Mouse (Mus musculus): ENCODE data around the gene Elfn2. TPM values are rescaled to one million over a fixed set of nuclear protein-coding genes. Genes with fewer than 3 reads are reported as not detected.
A peak's percentile ranks its signal among the peaks of the same experiment; 100 is the strongest.

Gene Elfn2
- polyA plus RNA-seq, 2 experiments = not detected

DNA sequence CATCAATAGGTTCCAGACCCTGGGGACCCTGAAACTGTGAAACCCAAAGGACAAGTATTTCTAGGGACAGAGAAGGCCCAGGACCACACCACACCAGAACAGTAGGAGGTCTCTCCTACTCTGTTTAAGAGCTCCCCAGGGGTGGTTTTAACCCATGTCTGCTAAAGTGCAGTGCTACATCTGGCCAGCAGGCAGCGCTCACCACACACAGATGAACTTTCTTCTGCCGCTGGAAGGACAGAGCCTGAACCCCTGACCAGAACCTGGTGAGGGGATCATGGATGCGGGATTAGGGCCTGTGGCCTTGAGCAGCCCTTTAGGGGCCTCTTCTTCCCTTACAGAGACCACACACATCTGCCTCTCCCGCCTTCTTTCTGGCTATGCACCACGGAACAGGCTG lies 95.1 kb downstream of the Elfn2 start:
- no peaks in the 10 kb centered on the region for H3K27me3 ChIP-seq (ENCODE audit: control insufficient read depth, insufficient read depth, low read length)
- no peak overlapping the region for H3K9ac ChIP-seq (replicated peaks)
- no peaks in the 10 kb centered on the region for H3K9me3 ChIP-seq (ENCODE audit: control insufficient read depth, low read length)
- no peak for ATAC-seq (ENCODE audit: insufficient read depth)
- no peak overlapping the region for H3K4me3 ChIP-seq (ENCODE audit: insufficient read depth in 1 of 2, low read depth in 2 of 2, low read length in 2 of 2)
- H3K4me2 ChIP-seq (ENCODE audit: low read depth) = no peak overlapping the region
- peak in 1 of 3 experiments; percentile 6 for DNase-seq (ENCODE audit: low read depth in 3 of 3, low spot score in 3 of 3)
- no peak for TF ChIP-seq EP300 (IDR thresholded peaks at IDR 0.05; ENCODE audit: low read depth)
- peak; percentile 88 for TF ChIP-seq CTCF (IDR thresholded peaks at IDR 0.05; ENCODE audit: low read depth)
- H3K4me1 ChIP-seq (replicated peaks; ENCODE audit: control insufficient read depth in 2 of 2, insufficient read depth in 2 of 2, low read length in 1 of 2) = no peaks in the 10 kb centered on the region
- no peaks in the 10 kb centered on the region for H3K36me3 ChIP-seq (replicated peaks; ENCODE audit: control insufficient read depth, insufficient read depth, low read depth)
- WGBS (ENCODE audit: insufficient replicate concordance) = 15% methylated on average over 5 of the region's 5 CpGs
- no peak overlapping the region for H3K27ac ChIP-seq

Other genes starting within 250 kb of the Elfn2 start
- gene Il2rb, start 223.5 kb downstream of the Elfn2 start, polyA plus RNA-seq (2012; rRNA removed) = 0.26 and 0.29 TPM in 2 replicates
- gene Il2rb, start 223.5 kb downstream of the Elfn2 start, polyA plus RNA-seq (2014; fragmentation: Nextera tagmentation; extraction: Ambion mirVana) = 0.37 and 0.52 TPM in 2 replicates
- 4.1 and 4.6 TPM in 2 replicates for gene C1qtnf6, start 187.4 kb downstream of the Elfn2 start, polyA plus RNA-seq (2012; rRNA removed)
- gene C1qtnf6, start 187.4 kb downstream of the Elfn2 start, polyA plus RNA-seq (2014; fragmentation: Nextera tagmentation; extraction: Ambion mirVana) = 4.7 and 5.0 TPM in 2 replicates
- gene Sstr3, start 174.1 kb downstream of the Elfn2 start, polyA plus RNA-seq (2012; rRNA removed) = 0.01 and 0.02 TPM in 2 replicates
- 0.03 TPM in 1 of 2 replicates, not detected in the other for gene Sstr3, start 174.1 kb downstream of the Elfn2 start, polyA plus RNA-seq (2014; fragmentation: Nextera tagmentation; extraction: Ambion mirVana)
- 57.5 and 69.6 TPM in 2 replicates for gene Rac2, start 146.0 kb downstream of the Elfn2 start, polyA plus RNA-seq (2012; rRNA removed)
- 108 and 117 TPM in 2 replicates for gene Rac2, start 146.0 kb downstream of the Elfn2 start, polyA plus RNA-seq (2014; fragmentation: Nextera tagmentation; extraction: Ambion mirVana)
- gene Cyth4, start 121.7 kb downstream of the Elfn2 start, polyA plus RNA-seq (2012; rRNA removed) = 6.4 and 7.6 TPM in 2 replicates
- gene Cyth4, start 121.7 kb downstream of the Elfn2 start, polyA plus RNA-seq (2014; fragmentation: Nextera tagmentation; extraction: Ambion mirVana) = 4.3 and 4.9 TPM in 2 replicates
- gene Mfng, start 54.7 kb upstream of the Elfn2 start, polyA plus RNA-seq (2012; rRNA removed) = 3.4 and 3.7 TPM in 2 replicates
- 2.9 and 3.6 TPM in 2 replicates for gene Mfng, start 54.7 kb upstream of the Elfn2 start, polyA plus RNA-seq (2014; fragmentation: Nextera tagmentation; extraction: Ambion mirVana)
- 2.2 and 2.5 TPM in 2 replicates for gene Card10, start 84.3 kb upstream of the Elfn2 start, polyA plus RNA-seq (2012; rRNA removed)
- 1.1 and 1.3 TPM in 2 replicates for gene Card10, start 84.3 kb upstream of the Elfn2 start, polyA plus RNA-seq (2014; fragmentation: Nextera tagmentation; extraction: Ambion mirVana)
- gene Cdc42ep1, start 123.9 kb upstream of the Elfn2 start, polyA plus RNA-seq (2012; rRNA removed) = 8.1 and 10.1 TPM in 2 replicates
- 7.8 and 8.6 TPM in 2 replicates for gene Cdc42ep1, start 123.9 kb upstream of the Elfn2 start, polyA plus RNA-seq (2014; fragmentation: Nextera tagmentation; extraction: Ambion mirVana)
- gene Lgals2, start 136.8 kb upstream of the Elfn2 start, polyA plus RNA-seq (2012; rRNA removed) = 8.7 and 9.8 TPM in 2 replicates
- 14.0 and 15.0 TPM in 2 replicates for gene Lgals2, start 136.8 kb upstream of the Elfn2 start, polyA plus RNA-seq (2014; fragmentation: Nextera tagmentation; extraction: Ambion mirVana)
- 16.6 and 19.1 TPM in 2 replicates for gene Gga1, start 158.4 kb upstream of the Elfn2 start, polyA plus RNA-seq (2012; rRNA removed)
- 13.6 and 15.6 TPM in 2 replicates for gene Gga1, start 158.4 kb upstream of the Elfn2 start, polyA plus RNA-seq (2014; fragmentation: Nextera tagmentation; extraction: Ambion mirVana)
- 0.03 and 0.17 TPM in 2 replicates for gene Gm49510, start 180.9 kb upstream of the Elfn2 start, polyA plus RNA-seq (2012; rRNA removed)
- gene Gm49510, start 180.9 kb upstream of the Elfn2 start, polyA plus RNA-seq (2014; fragmentation: Nextera tagmentation; extraction: Ambion mirVana) = 0.10 and 0.13 TPM in 2 replicates
- gene Sh3bp1, start 181.0 kb upstream of the Elfn2 start, polyA plus RNA-seq (2012; rRNA removed) = 22.2 and 23.2 TPM in 2 replicates
- 13.3 and 15.3 TPM in 2 replicates for gene Sh3bp1, start 181.0 kb upstream of the Elfn2 start, polyA plus RNA-seq (2014; fragmentation: Nextera tagmentation; extraction: Ambion mirVana)
- 9.3 and 9.7 TPM in 2 replicates for gene Pdxp, start 195.1 kb upstream of the Elfn2 start, polyA plus RNA-seq (2012; rRNA removed)
- gene Pdxp, start 195.1 kb upstream of the Elfn2 start, polyA plus RNA-seq (2014; fragmentation: Nextera tagmentation; extraction: Ambion mirVana) = 6.4 and 7.8 TPM in 2 replicates
- gene Lgals1, start 208.0 kb upstream of the Elfn2 start, polyA plus RNA-seq (2012; rRNA removed) = 447 and 459 TPM in 2 replicates
- gene Lgals1, start 208.0 kb upstream of the Elfn2 start, polyA plus RNA-seq (2014; fragmentation: Nextera tagmentation; extraction: Ambion mirVana) = 641 and 675 TPM in 2 replicates
- 7.9 and 17.5 TPM in 2 replicates for gene Nol12, start 216.2 kb upstream of the Elfn2 start, polyA plus RNA-seq (2012; rRNA removed)
- 31.9 and 32.7 TPM in 2 replicates for gene Nol12, start 216.2 kb upstream of the Elfn2 start, polyA plus RNA-seq (2014; fragmentation: Nextera tagmentation; extraction: Ambion mirVana)
- gene Triobp, start 229.0 kb upstream of the Elfn2 start, polyA plus RNA-seq (2012; rRNA removed) = 16.1 and 17.0 TPM in 2 replicates
- gene Triobp, start 229.0 kb upstream of the Elfn2 start, polyA plus RNA-seq (2014; fragmentation: Nextera tagmentation; extraction: Ambion mirVana) = 12.3 and 13.6 TPM in 2 replicates